19 mouse cellular contexts compared by ENCODE assay signal in the genomic region with DNA sequence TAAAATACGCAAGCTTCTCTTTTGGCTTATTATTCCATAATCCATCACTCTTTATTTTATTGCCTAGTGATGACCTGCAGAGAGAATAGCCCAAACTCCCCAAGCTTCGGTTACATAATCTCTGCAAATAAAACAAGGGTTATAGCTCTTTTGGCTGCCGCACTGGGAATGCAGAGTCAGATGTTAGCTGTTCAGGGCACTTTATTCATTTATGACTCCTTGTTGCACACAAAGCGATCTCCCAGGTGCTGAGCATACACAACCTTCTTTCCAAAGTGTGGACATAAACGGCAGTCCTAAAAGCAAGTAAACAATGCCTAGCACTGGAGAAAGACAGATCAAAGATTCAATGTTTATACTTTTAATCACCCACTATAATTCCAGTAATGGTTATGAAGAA. TPM values are rescaled to one million over a fixed set of nuclear protein-coding genes. Genes with fewer than 3 reads are reported as not detected.
"Had no signal": no experiment of that assay in that cellular context is flagged by ENCODE, and none has a peak within 500 bp of the region (broad histone marks: within the 10 kb centered on the region; RNA-seq: fewer than 3 reads in every experiment).

No protein-coding gene starts in this region.

- H3K4me1 ChIP-seq: midbrain, embryonic 12.5 days; midbrain, embryonic 15.5 days; neural tube, embryonic 12.5 days had no signal

- H3K27ac ChIP-seq: liver, embryonic 14.5 days; macrophage; midbrain, embryonic 12.5 days; midbrain, embryonic 15.5 days; neural tube, embryonic 12.5 days; stomach, postnatal 0 days had no signal

- H3K4me2 ChIP-seq: liver, embryonic 11.5 days; lung, embryonic 14.5 days; midbrain, embryonic 12.5 days; midbrain, embryonic 15.5 days; neural tube, embryonic 12.5 days had no signal

- H3K4me3 ChIP-seq: midbrain, embryonic 12.5 days; midbrain, embryonic 15.5 days; neural tube, embryonic 12.5 days had no signal

- H3K27me3 ChIP-seq: midbrain, embryonic 12.5 days; midbrain, embryonic 15.5 days; neural tube, embryonic 12.5 days had no signal

- DNase-seq: kidney, adult 18-20 months; kidney, adult 9 months; kidney, postnatal 10 days; kidney, postnatal 36 days; liver, postnatal 0 days; lung, embryonic 14.5 days; thymus, adult 2 months; thymus, postnatal 14 days; thymus, postnatal 4 days had no signal

- ATAC-seq: liver, postnatal 0 days; lung, postnatal 0 days; midbrain, embryonic 15.5 days had no signal

- H3K9ac ChIP-seq: liver, embryonic 14.5 days; liver, postnatal 0 days; lung, embryonic 14.5 days; midbrain, embryonic 12.5 days; midbrain, embryonic 15.5 days; neural tube, embryonic 12.5 days had no signal

- H3K36me3 ChIP-seq: midbrain, embryonic 12.5 days; midbrain, embryonic 15.5 days; neural tube, embryonic 12.5 days had no signal

- H3K9me3 ChIP-seq: midbrain, embryonic 12.5 days; midbrain, embryonic 15.5 days; neural tube, embryonic 12.5 days had no signal

RNA-seq across cellular contexts. Expression of a gene that starts 16.3 kb away (rescaled TPM):
- total RNA-seq: megakaryocyte, adult 5-6 weeks had no signal
- polyA plus RNA-seq: lung, postnatal 0 days; macrophage; small intestine, adult 2 months had no signal
